Mouse (Mus musculus) limb, embryonic 15.5 days (tissue): ENCODE results near the gene Izumo4. TPM values are rescaled to one million over a fixed set of nuclear protein-coding genes. Genes with fewer than 3 reads are reported as not detected.

ENCODE experiments used
- ATAC-seq: fragments of 200-750 bp; cut with Nextera tagmentation; 2 replicates; pipeline ENCODE4 v1.8.0; 2017; ENCODE audit warnings: low read depth, moderate TSS enrichment; ENCODE audit not compliant: insufficient number of reproducible peaks, low FRiP score, low TSS enrichment
- H3K27ac ChIP-seq: fragments of 300-500 bp; sonication (generic); 2 replicates; pipeline ENCODE4 v1.5.1; 2015; ENCODE audit warnings: moderate library complexity, mild to moderate bottlenecking, inconsistent platforms
- H3K27me3 ChIP-seq: fragments of 300-500 bp; sonication (generic); 2 replicates; pipeline ENCODE4 v1.6.1; 2015; ENCODE audit warnings: inconsistent platforms
- H3K36me3 ChIP-seq: fragments of 300-500 bp; sonication (generic); 2 replicates; pipeline ENCODE4 v1.6.1; 2015; ENCODE audit warnings: inconsistent platforms
- H3K4me1 ChIP-seq: fragments of 300-500 bp; sonication (generic); 2 replicates; pipeline ENCODE4 v1.6.1; 2015; ENCODE audit warnings: inconsistent platforms
- H3K4me2 ChIP-seq: fragments of 300-500 bp; sonication (generic); 2 replicates; pipeline ENCODE4 v1.6.1; 2015; ENCODE audit warnings: mild to moderate bottlenecking, inconsistent platforms
- H3K4me3 ChIP-seq: fragments of 300-500 bp; sonication (generic); 2 replicates; pipeline ENCODE4 v1.5.1; 2015; ENCODE audit warnings: mild to moderate bottlenecking, inconsistent platforms
- H3K9ac ChIP-seq: fragments of 300-500 bp; sonication (generic); 2 replicates; pipeline ENCODE4 v1.6.1; 2015; ENCODE audit warnings: inconsistent platforms
- H3K9me3 ChIP-seq: fragments of 300-500 bp; sonication (generic); 2 replicates; pipeline ENCODE4 v1.6.1; 2016; ENCODE audit warnings: inconsistent platforms
- WGBS: fragments of 180-500 bp; shearing (Covaris S2); methylation state at CpG from one replicate; pipeline ENCODE4 v1.1.7; 2015; 5-methylcytosine and 5-hydroxymethylcytosine counted together
- polyA plus RNA-seq: library from polyadenylated mRNA; unstranded; fragments of >200 nt; fragmentation: Nextera tagmentation; extraction: Ambion mirVana; gene quantifications from 2 replicates; pipeline ENCODE4 v1.2.1, GENCODE M21; 2015

Gene Izumo4
- polyA plus RNA-seq, 1 experiment from 2014 or later, result 31.0 TPM

DNA sequence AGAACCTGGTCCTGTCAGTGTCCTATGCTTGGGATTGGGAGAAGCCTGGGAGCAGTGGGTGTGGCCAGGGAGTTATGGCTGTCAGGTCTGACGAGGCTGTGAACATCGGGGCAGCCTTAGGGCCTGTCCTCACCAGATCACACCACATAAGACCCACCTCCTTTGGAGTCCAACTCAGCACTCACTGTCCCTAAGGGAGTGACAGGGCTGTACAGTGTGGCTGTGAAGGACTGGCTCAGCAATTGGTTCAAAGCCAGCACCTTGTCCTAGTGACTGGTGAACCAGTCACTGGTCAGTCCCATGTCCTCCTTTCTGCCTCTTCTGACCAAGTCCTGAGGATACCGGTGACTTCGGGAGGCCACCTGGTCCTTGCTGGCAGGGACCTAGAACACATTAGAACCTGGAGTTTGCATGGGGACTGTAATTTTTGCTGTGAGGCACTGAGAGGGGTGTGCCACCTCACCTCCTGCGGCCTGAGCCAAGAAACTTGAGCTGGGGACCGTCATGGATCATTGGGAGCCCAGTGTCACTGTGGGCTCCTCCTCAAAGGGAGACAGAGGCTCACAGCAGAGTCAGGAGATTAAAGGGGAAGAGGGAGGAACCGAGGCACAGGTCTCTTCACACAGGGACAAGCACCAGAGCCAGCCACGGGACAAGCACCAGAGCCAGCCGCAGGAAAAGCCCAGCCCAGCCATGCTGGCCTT is 22.3 kb upstream of the Izumo4 start:
- WGBS, result 50% methylated on average over 9 of the region's 9 CpGs
- peaks cover 41% of the 10 kb centered on the region for H3K4me1 ChIP-seq
- no peak overlapping the region for H3K9ac ChIP-seq
- H3K27me3 ChIP-seq, result no peaks in the 10 kb centered on the region
- H3K36me3 ChIP-seq, result peaks cover 14% of the 10 kb centered on the region; the same call in 1 of the 2 replicates
- peak overlapping the region; percentile 98 for H3K27ac ChIP-seq
- no peaks in the 10 kb centered on the region for H3K9me3 ChIP-seq
- ATAC-seq, result no peak
- H3K4me2 ChIP-seq, result no peak overlapping the region
- H3K4me3 ChIP-seq, result no peak overlapping the region

DNA sequence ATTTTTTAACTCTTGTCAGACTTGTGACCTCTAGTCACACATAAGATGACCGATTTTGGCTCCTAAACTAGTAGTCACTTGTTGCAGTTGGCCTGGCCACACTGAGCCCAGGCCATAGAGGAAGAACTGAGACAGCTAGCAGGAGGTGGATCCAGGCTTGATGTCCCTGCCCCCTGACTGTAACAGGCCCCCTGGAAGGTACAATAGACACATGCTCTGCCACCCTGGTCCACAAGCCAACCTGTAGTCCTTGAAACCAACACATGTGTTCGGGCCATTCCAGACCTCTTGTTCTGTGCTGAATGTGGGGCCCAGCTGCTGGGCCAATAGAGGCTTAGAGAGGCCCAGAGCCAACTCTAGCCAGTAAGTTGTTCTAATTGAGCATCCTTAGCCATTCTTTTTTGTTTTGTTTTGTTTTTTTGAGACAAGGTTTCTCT is 21.7 kb upstream of the Izumo4 start:
- Histone ChIP-seq H3K27me3 (no peaks in the 10 kb centered on the region), H3K4me1 (peaks cover 37% of the 10 kb centered on the region), H3K9me3 (no peaks in the 10 kb centered on the region), H3K4me2 (no peak overlapping the region), H3K36me3 (peaks cover 20% of the 10 kb centered on the region), H3K27ac (peak overlapping the region; percentile 98; the same call in 1 of the 2 replicates), H3K9ac (no peak overlapping the region), H3K4me3 (no peak overlapping the region)
- 75% methylated on average over 2 of the region's 2 CpGs for WGBS
- no peak for ATAC-seq

DNA sequence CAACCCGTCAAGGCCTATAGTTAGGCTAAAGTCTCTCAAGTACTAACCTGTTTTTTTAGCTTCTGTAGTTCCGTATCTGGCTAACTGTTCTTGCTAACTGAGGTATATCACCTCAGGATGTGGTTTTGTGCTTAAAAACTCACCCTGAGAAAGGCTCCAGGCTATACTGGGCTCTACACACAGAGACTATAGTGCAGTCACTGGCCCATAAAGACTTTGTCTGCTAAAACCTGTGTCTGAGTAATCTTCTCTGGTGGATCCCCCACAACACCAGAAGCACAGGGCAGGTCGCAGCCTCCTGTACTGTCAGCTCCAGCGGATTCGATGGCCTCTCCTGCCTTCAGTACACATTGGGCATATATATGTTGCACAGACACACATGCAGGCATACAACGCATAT is 20.0 kb upstream of the Izumo4 start:
- Histone ChIP-seq H3K27ac (no peak overlapping the region), H3K9me3 (no peaks in the 10 kb centered on the region), H3K4me2 (no peak overlapping the region), H3K4me1 (peaks cover 33% of the 10 kb centered on the region), H3K27me3 (no peaks in the 10 kb centered on the region), H3K9ac (no peak overlapping the region), H3K4me3 (no peak overlapping the region), H3K36me3 (peaks cover 37% of the 10 kb centered on the region)
- ATAC-seq, result no peak
- WGBS, result 91% methylated on average over 6 of the region's 6 CpGs

DNA sequence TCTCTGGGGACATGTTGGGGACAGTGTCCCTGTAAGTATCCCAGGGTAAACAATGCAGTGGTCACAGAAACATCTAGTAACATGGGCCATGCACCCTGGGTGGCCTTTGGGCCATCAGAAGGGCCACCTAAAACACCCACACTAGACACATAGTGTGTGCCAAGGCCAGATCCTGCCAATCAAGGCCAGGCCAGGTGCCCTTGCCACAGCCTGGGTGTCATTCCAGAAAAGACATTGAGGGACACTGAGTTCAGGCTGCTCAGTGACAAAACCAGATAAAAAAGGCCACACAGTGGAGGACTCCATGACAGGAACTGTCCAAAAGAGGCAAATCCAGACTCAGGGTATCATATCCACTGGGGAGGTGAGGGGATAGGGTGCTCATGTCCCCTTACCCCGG is 18.3 kb upstream of the Izumo4 start:
- Histone ChIP-seq H3K36me3 (peaks cover 45% of the 10 kb centered on the region), H3K4me3 (no peak overlapping the region), H3K27ac (no peak overlapping the region), H3K4me1 (peaks cover 17% of the 10 kb centered on the region), H3K27me3 (no peaks in the 10 kb centered on the region), H3K9ac (no peak overlapping the region), H3K9me3 (no peaks in the 10 kb centered on the region), H3K4me2 (no peak overlapping the region)
- 96% methylated on average over 1 of the region's 1 CpGs for WGBS
- ATAC-seq, result no peak

DNA sequence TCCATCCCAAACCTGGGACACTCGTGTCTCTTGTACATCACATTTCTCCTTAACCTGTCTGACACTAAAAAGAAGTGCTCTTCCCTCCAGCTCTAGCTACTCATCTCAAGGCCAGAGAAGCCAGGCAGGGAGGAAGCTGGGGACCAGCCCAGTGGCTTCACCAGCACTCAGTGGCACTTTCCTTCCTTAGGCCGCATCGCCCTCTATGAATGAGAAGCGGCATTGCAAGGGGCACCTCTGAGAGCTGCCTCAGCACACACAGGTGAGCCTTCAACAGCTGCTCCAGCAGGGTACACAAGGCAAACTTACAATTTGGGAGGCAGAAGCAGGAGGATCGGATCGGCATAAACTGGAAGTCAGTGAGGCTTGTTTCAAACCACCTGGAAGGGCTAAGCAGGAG is 17.8 kb upstream of the Izumo4 start:
- Histone ChIP-seq H3K9ac (no peak overlapping the region), H3K4me3 (no peak overlapping the region), H3K9me3 (no peaks in the 10 kb centered on the region), H3K4me1 (peaks cover 11% of the 10 kb centered on the region), H3K27ac (no peak overlapping the region), H3K4me2 (no peak overlapping the region), H3K27me3 (no peaks in the 10 kb centered on the region), H3K36me3 (peaks cover 50% of the 10 kb centered on the region)
- ATAC-seq, result no peak
- 56% methylated on average over 6 of the region's 6 CpGs for WGBS

DNA sequence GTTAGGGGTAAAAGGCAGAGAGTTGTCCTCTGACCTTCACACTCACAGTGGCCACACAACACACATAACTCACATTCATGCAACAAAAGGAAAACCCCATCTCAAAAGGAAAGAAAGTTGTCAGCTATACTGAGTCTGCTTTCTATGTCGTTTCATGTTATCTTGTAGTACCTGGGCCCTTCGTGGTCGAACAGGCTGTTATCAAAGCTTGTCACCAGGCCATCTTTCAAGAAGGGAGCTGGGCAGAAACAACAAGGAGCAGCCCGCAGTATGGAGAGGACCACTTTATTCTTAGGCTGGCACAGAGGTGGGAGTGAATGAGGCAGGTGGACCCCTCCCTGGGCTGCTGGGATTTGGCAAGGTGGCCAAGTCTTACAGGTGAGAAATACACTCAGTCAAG is 17.0 kb upstream of the Izumo4 start:
- no peaks in the 10 kb centered on the region for H3K27me3 ChIP-seq
- peaks cover 57% of the 10 kb centered on the region for H3K36me3 ChIP-seq
- H3K4me3 ChIP-seq, result no peak overlapping the region
- H3K4me1 ChIP-seq, result peaks cover 3% of the 10 kb centered on the region; the same call in 1 of the 2 replicates
- no peak overlapping the region for H3K4me2 ChIP-seq
- no peaks in the 10 kb centered on the region for H3K9me3 ChIP-seq
- WGBS, result 89% methylated on average over 4 of the region's 4 CpGs
- no peak overlapping the region for H3K27ac ChIP-seq
- H3K9ac ChIP-seq, result no peak overlapping the region
- no peak for ATAC-seq

DNA sequence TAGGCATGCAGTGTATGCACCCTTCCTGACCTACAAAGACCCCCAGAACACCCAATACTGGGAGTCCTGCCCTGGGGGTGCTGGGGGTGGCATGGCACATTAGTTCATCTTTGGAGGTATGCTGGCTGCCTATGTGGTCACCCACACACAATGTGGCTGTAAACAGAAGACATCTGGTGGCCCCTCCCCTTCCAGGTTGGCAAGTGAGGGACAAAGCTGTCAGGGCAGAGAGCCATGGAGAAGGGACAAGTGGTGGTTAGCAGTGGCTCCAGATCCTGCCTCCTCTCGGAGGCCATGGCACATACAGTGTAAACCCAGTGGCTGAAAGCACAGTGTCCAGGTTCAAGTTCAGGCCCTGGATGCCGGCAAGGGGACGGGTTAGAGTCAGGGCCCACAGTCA is 15.4 kb upstream of the Izumo4 start:
- Histone ChIP-seq H3K27me3 (no peaks in the 10 kb centered on the region), H3K4me1 (0 out of 2 replicates have a peak, but pooled peaks cover 2% of the 10 kb centered on the region), H3K4me3 (no peak overlapping the region), H3K9me3 (no peaks in the 10 kb centered on the region), H3K36me3 (peaks cover 74% of the 10 kb centered on the region), H3K4me2 (no peak overlapping the region), H3K9ac (no peak overlapping the region), H3K27ac (no peak overlapping the region)
- ATAC-seq, result no peak
- WGBS, result 95% methylated on average over 3 of the region's 3 CpGs

DNA sequence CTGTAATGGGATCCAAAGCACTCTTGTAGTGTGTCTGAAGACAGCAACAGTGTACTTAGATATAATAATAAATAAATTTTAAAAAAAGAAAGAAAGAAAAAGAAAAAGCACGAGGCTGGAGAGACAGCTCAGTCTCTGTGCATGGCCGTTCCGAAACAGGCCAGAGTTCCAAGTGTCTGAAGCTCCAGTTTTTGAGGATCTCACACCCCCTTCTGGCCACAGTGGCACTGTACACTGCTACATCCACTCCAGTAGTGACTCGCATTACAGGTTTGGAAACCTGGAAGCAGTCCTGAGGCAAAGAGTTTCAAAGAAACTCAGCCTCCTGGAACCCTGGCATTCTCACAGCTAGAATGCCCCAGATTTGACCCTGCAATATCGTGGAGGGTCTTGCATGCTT is 14.1 kb upstream of the Izumo4 start:
- Histone ChIP-seq H3K27me3 (no peaks in the 10 kb centered on the region), H3K9me3 (no peaks in the 10 kb centered on the region), H3K4me1 (0 out of 2 replicates have a peak, but pooled peaks cover 2% of the 10 kb centered on the region), H3K9ac (no peak overlapping the region), H3K36me3 (peaks cover 85% of the 10 kb centered on the region), H3K27ac (no peak overlapping the region), H3K4me2 (no peak overlapping the region), H3K4me3 (no peak overlapping the region)
- WGBS, result 24% methylated on average over 5 of the region's 5 CpGs
- no peak for ATAC-seq

DNA sequence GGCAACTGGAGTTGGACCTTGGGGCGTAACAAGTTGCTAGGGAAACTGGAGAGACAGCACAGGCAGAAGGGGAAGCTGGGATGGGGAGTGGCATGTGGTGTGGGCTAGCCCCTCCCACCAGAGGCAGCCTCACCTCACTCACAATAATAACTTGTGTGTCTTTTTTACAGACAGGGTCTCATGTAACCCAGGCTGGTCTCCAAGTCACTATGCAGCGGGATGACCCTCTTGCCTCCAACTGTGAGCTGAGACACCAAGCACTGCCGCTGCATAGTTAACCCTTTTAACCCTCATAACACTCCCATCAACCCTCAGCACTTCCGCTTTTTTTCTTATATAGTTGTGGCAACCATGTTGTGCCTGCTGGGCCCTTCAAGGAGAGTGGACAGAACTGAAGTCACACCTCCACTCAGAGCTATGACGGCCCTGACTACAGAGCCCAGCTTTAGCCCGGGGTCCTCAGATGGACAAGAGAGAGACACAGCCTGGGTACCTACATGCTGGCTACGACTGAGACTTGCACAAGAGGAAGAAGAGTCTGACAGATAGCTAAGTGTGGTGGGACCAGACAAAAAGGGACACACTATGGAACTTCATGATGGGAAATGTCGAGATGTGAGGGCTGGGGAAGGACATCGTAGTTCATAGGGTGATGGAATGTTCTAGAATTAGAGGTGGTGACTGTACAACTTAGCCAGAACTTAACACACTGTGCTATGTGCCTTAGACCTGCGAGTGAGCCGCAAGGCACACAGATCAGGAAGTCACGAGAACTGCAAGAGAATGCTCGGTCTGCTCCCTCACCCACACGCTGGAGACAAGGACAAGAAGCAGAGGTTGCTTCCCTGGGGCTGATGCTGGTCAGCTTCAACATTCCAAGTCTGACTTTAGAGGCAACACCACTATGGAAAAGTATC is 9.5 kb upstream of the Izumo4 start:
- no peak overlapping the region for H3K4me3 ChIP-seq
- peaks cover 8% of the 10 kb centered on the region; the same call in 1 of the 2 replicates for H3K4me1 ChIP-seq
- H3K9me3 ChIP-seq, result no peaks in the 10 kb centered on the region
- no peak for ATAC-seq
- H3K9ac ChIP-seq, result no peak overlapping the region
- no peak overlapping the region for H3K4me2 ChIP-seq
- WGBS, result 79% methylated on average over 14 of the region's 14 CpGs
- peaks cover 75% of the 10 kb centered on the region for H3K36me3 ChIP-seq
- H3K27ac ChIP-seq, result 0 out of 2 replicates have a peak overlapping the region, but pooled peaks have one; percentile 33
- H3K27me3 ChIP-seq, result no peaks in the 10 kb centered on the region

DNA sequence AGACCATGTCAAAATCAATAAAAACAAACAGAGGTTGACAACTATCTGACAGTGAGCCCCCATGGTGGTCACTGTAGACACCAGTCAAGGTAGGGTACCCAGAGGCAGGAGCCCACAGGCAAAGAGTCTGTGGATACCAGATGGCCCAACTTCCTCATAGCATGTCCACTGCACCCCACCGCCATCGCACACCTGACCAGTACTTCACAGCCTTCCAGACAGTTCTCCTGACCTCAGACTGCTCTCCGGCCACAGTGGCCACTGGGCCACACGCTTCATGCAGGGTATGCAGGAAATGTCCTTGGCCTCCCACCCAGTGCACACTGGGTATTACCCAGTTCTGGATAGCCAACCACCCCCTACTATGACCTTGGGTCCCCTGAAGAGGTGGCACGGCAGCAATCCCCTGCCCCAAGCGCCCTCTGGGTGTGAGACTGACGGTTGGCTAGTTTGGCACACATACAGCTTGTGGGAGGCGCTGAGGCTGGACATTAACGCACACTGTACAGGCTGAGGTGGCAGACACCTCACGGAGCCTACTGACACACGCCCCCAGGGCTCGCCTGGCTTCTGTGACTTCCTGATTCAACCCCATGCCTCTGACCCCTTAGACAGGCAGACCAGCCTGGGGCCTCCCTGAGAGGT is 8.5 kb upstream of the Izumo4 start:
- no peaks in the 10 kb centered on the region for H3K9me3 ChIP-seq
- 84% methylated on average over 12 of the region's 12 CpGs for WGBS
- no peak overlapping the region for H3K4me2 ChIP-seq
- H3K4me3 ChIP-seq, result no peak overlapping the region
- H3K4me1 ChIP-seq, result peaks cover 8% of the 10 kb centered on the region; the same call in 1 of the 2 replicates
- no peak overlapping the region for H3K27ac ChIP-seq
- no peaks in the 10 kb centered on the region for H3K27me3 ChIP-seq
- H3K9ac ChIP-seq, result no peak overlapping the region
- no peak for ATAC-seq
- peaks cover 73% of the 10 kb centered on the region for H3K36me3 ChIP-seq

DNA sequence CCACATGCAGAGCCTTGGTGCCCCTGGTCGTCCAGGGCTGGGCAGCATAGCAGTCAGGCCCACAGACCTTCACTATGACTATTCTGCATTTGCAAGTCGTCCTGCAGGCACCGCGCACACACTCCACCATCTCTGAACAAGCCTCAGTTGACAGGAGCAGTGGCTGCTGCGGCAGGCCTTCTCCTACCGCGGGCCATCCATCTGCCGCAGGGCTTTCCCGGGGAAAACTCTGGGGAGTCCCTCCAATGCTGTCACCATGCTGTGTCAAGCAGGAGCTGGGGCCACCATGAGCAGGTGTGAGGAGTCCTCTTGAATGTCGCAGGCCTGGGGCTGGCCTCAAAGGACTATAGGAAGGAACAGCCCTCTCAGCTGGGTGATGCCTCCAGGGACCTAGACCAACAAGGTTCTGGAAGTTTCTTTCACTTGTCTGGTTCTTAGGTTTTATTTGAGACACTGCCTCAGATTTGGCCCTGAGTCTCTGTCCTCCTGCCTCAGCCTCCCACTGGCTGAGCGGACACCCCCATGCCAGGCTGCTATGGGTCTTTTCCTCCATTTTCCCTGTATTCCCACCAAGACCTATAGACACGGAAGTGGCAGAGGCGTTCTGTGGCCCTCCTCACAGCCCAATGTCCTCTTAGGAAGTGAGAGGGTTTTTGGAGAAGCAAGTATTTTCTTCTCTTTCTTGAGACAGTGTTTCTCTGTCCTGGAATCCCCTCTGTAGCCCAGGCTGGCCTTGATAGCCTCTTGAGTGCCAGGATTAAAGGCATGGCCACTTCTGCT is 7.6 kb upstream of the Izumo4 start:
- Histone ChIP-seq H3K9ac (no peak overlapping the region), H3K4me1 (peaks cover 8% of the 10 kb centered on the region; the same call in 1 of the 2 replicates), H3K36me3 (peaks cover 69% of the 10 kb centered on the region), H3K4me2 (no peak overlapping the region), H3K27ac (0 out of 2 replicates have a peak overlapping the region, but pooled peaks have one; percentile 3), H3K4me3 (no peak overlapping the region), H3K9me3 (no peaks in the 10 kb centered on the region), H3K27me3 (no peaks in the 10 kb centered on the region)
- WGBS, result 91% methylated on average over 13 of the region's 13 CpGs
- no peak for ATAC-seq
